Mouse (Mus musculus) cerebellum, adult 9-10 months (tissue): ENCODE measurements around the gene Ifna13.

ENCODE experiments used
- DNase-seq: peaks from one replicate; pipeline ENCODE4 v3.0.0; 2022

Ifna13 gene

DNA sequence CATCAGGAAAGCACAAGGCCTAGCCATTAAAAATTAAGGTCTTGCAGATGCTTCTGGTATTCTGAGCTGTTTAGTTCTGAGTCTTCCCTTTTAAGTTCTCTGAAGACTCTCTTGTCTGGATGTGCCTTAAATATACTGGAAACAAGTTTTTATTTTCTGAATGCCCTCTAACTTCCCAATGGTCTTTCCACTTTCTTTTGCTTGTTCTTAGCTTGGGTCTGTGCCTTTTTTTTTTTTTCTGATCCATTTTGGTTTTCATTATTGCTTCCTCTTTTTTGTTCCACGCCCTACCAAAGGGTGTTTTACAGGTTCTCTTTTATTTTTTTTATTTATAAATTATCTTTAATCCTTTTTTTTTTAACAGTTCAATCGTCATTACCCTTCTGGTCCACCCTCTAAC, at the start of gene Ifna13:
Ifna13 (minus strand) TSS at position 101 of the 400 bp plus-strand sequence.
- no peak for DNase-seq

GRCm38 (mm10) chr4:88693392-88693791, 49.1 kb upstream of the Ifna13 start:
- no peak for DNase-seq

DNA sequence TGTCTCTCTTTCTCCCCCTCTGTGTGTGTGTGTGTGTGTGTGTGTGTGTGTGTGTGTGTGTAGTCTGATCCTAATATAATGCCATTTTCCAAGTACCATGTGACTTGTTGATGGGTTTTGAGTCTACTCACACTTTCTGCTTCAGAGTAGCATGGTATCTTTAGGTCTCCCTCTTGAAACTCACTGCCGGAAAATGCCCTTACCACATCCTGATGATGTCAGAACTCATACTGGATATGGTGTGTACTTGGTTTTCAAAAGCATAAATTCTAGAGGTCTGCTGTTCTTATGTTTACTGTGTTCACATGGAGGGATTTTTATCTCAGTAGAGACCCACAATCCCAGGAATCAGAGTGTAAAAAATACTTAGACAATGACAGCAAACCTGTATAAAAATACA, 48.3 kb upstream of the Ifna13 start:
- DNase-seq = no peak

GRCm38 (mm10) chr4:88691259-88691658, 47.0 kb upstream of the Ifna13 start, which contains the start of gene Ifnab:
Gene Ifnab, minus strand, starts transcription at chr4:88691359.
- no peak for DNase-seq

- no peak for DNase-seq
These were observed 39.6 kb upstream of the Ifna13 start, which contains the start of gene Ifna2 for GRCm38 (mm10) chr4:88683812-88684211. Gene Ifna2, minus strand, starts transcription at chr4:88683912.

- no peak for DNase-seq
These were observed 37.1 kb upstream of the Ifna13 start for GRCm38 (mm10) chr4:88681353-88681752.

DNA sequence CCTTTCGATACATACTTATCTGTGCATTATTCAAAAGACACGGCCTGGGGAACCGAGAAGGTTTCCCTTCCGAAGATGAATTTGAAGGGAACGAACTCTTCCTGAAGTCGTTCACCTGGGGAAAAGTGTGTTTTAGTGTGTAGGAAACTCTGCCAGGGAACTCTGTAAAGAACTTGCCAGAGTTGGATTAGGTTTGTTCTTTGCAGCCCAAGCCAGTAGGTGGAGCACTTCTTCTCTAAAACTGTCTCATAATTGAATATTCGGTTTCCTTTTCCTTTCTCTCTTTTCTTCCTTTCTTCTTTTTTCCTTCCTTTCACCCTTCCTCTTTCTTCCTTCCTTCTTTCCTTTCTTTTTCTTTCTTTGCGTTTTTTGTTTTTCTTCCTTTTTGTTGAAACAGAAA, 36.1 kb upstream of the Ifna13 start:
- DNase-seq = no peak

DNA sequence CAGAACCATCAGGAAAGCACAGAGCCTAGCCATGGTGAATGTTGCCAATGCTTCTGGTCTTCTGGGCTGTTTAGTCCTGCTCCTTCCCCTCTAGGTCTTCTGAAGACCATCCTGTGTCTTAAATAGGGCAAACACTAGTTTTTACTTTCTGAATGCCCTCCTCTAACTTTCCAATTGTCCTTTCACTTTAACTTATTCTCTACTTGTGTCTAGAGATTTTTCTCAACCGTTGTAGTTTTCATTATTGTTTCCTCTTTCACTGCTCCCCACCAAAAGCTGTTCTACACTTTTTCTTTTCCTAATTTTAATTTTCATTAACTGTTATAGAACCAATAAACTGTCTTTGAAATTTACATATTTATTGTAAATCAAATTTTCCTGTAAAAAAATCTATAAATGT, 32.6 kb upstream of the Ifna13 start, which contains the start of gene Ifna16:
Ifna16 (minus strand) TSS at position 101 of the 400 bp plus-strand sequence.
- no peak for DNase-seq

DNA sequence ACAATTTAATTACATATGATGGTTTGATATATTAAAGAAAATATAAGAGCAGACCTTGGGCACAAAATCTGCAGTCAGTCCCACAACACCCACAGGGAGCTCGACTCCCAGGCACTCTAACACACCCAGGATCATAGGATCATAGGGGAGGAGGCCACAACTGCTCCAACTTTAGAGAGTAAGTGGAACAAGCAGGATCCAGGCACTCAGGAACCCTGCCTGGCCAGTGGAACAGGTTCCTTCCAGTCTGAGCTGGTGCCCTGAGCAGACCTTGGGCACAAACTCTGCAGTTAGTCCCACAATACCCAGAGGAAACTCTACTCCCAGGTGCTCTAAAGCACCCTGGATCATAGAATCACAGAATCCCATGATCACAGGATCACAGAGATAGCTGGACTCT, 11.2 kb upstream of the Ifna13 start:
- no peak for DNase-seq

DNA sequence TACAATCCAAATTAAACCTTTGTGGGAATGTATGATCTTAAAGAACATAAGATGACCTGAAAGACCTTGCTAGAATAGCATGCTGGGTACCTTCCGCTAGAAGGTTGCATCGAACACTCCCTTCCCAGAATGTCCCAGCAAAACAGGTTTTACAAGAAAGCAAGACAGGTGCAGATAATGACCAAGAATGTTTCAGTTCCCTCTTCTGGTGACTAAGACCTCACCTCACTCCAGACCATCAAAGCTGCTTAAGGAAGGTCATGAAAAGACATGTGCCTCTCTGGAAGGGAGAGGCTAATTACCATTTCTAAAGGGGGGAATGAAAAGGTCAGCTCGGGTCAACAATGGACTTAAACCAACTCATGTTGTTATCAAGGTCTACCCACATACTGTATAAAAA, 9.4 kb upstream of the Ifna13 start:
- no peak for DNase-seq

- no peak for DNase-seq
These were observed 1.7 kb downstream of the Ifna13 start for GRCm38 (mm10) chr4:88642526-88642925.

GRCm38 (mm10) chr4:88641077-88641831, 3.0 kb downstream of the Ifna13 start:
- peak; percentile 90 for DNase-seq

DNA sequence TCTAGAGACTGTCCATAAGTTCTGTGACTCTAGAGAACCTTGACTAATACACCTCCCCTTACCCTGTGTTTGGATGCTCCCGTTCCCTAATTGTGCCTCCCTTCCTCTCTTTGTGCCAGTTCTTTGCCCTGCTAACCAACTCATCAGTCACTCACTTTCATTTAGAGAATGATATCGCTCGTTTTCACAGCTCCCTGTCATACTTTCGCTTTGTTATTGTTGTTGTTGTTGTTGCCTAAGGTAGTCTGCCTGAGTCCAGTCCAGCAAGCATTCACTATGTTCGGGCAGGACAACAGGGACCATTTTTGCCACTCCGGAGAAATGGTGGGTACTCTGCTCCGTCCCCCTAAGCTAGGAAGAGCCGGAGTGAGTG, 3.6 kb downstream of the Ifna13 start:
- no peak for DNase-seq

DNA sequence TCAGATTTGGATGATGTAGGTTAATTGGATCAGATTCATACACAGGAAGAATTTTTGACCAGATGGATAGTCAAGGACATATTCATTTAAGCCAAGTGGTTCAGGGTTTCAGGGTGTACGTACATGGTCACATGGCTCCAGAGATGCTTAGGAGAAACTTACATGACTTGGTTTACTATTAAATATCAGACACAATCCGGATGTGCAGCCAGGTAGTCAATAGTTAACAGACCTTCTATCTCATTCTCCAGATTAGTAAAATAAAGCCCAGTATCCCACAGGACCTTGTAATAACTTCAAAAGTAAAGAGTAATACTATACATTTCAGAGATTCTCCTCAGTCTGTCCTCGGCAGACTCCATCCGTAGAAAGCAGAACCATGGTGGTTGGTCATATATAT, 9.9 kb downstream of the Ifna13 start, which contains the start of gene C87499:
C87499 (minus strand) TSS at position 101 of the 400 bp plus-strand sequence.
- DNase-seq = no peak

DNA sequence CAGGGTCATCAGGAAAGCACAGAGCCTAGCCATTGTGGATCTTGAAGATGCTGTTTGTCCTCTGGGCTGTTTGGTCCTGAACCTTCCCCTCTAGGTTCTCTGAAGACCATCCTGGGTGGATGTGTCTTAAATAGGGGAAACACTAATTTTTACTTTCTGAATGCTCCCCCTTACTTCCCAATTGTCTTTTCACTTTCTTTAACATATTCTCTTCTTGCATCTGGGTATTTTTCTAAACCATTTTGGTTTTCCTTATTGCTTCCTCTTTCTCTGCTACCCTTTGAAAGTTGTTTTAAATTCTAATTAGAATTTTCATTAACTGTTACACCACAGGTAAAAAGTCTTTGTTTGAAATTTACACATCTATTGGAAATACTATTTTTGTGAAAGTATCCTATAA, 41.0 kb downstream of the Ifna13 start, which contains the start of gene Ifna12:
Ifna12 (minus strand) TSS at position 101 of the 400 bp plus-strand sequence.
- no peak for DNase-seq
